Mouse (Mus musculus) telencephalon, adult 2 months (tissue): ENCODE data around the gene Plek.
"Not testable (repeated sequence)": the region's sequence is repeated elsewhere in the genome, so short reads cannot be mapped to it uniquely, and the experiment has no call there.

Source experiments
- DNase-seq: peaks from one replicate; pipeline ENCODE4 v3.0.0-alpha.2; 2011; ENCODE audit warnings: low read depth, low spot score

Plek gene

DNA sequence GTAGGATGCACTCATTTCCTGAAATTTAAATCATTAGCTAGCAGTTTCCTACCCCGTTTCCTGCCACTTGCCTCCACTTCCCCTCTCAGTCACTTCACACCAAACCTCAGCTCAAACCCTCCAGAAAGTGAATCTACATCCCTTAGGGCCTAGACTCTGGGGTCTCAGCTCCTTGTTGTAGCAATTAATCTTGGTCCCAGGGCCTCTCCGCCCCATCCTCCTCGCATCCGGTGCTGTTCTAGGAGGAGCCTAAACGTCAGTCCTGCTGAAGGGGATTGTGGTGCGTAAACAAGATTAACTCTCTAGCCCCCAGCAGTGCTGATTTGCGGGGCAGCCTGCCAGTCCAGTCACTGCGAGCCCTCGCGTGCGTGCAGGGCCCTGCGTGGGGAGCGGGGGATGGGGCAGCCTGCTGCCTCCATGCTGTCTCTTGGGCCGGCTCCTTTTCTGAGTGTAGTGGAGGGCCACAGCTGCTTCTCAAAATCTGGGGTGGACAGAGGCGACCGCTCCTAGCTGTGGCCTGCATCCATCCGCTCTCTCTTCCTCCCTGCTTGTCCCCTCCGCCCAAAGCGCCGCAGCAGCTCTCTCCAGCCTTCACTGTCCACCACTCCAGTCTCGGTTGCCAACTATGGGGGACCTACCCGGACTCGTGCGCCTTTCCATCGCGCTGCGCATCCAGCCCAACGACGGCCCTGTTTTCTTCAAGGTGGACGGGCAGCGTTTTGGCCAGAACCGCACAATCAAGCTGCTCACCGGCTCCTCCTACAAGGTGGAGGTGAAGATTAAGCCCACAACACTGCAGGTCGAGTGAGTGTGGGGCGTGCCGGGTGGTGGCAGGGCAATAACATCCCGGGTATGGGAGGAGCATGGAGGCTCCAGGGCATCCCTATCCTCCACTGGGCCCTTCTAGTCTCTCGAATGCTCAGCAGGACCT, at the start of gene Plek, which contains the start of gene Cnrip1:
Gene Plek, minus strand, starts transcription at position 837 of the 931 bp plus-strand sequence.
Gene Cnrip1, plus strand, starts transcription at position 42 of the 931 bp plus-strand sequence.
- DNase-seq = peak; percentile 84

DNA sequence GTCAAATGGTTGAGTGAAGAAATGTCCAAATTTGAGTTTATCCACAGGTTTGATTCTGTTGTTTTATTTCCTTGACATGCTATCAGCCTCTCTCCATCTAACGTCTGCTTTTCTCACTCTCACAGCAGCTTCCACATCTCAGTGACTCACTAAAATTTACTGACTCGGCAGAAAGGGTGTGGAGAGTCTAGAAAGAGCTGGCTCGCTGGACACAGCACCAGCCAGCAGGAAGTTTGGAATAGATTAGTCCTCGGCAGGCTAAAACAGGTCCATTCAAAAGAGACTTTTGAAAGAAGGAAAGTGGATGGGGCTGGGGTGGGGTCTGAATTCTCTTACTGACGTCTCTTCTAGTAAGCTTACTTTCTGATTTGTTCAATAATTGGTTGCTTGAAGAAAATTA, 33.9 kb upstream of the Plek start:
- no peak for DNase-seq

DNA sequence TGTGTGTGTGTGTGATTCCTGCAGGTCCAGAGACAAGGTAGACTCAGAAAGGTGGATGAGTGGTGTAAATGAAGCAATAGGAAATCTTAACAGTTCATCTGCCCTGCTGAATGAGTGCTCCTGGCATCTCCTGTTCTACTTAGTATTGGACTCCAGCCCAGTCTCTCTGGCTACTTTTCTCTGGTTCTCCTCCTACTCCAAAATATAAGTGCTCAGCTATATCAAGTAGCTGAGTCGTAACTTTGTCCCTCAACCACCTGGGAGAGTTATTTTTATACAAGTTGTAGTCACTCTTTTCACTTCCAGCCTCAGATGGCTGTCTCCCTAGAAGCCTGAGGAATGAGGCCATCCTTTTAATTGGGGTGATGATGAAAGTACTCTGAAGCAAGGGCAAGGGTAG, 31.7 kb upstream of the Plek start:
- DNase-seq = peak; percentile 69

DNA sequence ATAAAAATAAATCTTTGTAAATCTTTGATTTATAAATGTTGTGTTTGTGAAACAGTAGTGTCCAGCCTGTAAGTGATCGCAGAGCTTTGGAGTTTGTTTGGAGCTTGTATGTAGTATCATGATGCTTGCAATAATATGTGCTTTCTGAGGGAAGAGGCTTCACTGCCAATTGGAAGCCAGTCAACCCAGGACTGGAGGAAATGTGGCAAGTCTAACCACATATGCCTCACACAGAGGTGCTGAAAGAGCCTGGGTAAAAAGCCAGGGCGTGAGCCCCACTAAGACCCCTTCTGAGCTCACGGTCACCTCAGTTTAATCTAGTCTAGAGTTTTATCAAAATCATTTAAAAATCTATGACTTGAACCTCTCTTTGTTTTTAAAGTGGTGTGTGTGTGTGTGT, 31.3 kb upstream of the Plek start:
- DNase-seq = no peak

DNA sequence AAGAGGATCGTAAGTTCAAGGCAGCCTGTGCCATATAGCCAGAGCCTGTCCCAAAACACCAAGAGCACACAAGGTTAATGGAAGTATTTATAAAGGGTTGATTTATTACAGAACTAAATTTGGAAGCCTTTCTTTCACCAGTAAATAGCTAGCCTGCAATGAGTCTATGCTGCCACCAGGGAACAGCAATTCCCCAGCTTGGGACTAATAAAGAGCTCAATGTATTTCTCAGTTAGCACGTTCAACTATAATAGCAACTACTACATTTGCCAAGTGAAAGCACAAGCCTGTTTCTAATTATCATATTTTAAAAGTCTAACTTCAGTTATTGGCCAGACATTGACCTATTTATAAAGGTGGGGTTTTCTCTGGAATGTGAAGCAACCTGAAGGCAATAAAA, 30.8 kb upstream of the Plek start:
- peak; percentile 52 for DNase-seq

DNA sequence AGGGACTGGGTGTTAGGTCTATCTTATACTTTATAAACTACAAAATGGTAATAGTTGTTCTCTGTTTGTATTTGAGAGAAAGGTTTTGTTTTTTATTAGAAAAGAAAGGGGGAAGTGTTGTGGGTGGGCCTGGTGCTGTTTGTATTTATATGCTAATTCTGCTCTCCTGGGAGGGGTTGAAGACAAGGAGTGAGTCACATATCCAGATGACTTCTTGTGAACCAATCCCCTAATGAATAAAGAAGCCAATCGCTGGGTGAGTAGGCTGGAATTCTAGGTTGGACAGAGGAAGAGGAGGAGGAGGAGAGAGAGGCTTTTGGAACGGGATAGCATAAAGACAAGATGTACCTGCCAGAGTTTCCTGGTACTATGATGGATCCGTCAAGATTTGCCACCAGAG, 29.9 kb upstream of the Plek start:
- DNase-seq = no peak

DNA sequence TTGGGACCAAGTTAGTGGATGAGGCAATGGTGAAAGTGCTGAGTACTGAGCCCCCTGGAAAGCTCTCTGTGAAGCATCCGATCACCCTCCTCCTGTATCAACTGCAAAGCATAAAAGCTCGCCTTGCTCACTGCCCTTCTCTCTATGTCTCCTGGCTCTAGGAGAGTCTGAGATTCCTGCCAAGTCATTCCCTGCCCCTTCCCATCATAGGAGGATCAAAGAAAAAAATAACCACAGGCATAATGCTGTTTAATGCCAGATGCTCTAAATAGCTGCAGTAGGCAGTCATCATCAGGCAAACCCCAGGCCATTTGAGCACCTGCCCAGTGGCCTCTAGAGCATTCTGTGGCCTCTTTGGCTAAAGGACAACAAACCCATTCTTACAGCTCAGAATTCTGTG, 23.5 kb upstream of the Plek start:
- DNase-seq = no peak

DNA sequence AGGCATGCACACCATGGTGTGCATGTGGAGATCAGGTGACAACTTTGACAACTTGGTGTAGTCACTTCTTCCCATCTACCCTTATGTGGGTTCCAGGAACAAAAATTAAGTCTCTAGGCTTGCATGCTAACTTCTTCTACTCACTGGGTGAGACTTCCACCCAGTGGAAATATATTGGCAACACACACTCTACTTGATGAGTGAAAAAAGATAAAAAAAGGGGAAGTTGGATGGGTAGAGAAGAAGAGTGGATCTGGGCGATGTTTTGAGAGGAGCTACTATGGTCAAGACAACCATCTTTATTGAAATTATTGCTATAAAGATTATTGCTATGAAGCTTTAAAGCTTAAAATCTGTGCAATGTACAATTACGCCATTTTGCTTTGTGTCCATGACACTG, 17.2 kb upstream of the Plek start:
- not testable (repeated sequence) for DNase-seq

DNA sequence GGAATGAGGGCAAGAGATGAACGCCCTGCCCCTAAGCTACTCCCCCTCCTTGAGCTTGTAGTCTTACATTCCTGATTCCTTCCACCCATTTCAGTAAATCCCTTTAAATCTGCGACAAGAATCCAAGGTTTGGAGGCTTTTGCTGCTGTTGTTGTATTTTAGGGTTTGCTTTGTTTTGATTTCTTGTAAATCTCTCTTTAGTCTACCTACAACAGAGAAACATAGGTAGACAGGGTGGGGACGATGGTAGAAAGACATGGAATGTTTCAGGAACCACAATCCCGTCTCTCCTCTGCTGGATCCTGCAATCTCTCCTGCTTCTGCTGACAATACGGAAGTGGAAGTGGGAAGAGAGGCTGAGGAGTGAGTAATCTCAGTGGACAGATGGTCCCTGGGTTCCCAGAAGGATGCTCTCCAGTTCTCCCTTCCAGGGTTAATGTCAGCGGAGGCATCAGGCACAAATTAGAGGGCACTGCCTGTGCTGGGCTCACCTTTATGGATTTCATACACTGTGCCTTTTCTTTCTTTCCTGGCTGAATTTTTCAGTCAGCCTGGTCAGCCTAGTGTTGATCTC, 382 bp upstream of the Plek start:
- peak; percentile 35 for DNase-seq

DNA sequence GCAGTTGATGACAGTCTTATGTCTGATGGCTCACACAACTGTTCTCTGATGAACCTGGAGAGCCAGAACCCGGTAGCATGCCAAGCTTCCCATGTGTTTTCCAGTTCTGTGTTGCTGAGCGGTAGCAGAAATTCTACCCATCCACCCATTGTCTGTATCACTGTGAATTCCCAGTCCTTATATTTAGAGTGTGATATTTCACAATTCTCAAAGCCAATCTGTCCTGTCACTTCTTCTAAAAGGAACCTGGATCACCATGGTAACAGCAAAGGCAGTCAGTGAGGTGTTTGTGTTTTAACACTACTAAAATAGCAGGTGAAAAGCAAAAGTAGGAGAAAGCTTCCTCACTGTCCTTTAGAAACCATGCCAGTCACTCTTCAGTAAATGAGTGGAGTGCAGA, 6.4 kb downstream of the Plek start:
- DNase-seq = peak; percentile 92

DNA sequence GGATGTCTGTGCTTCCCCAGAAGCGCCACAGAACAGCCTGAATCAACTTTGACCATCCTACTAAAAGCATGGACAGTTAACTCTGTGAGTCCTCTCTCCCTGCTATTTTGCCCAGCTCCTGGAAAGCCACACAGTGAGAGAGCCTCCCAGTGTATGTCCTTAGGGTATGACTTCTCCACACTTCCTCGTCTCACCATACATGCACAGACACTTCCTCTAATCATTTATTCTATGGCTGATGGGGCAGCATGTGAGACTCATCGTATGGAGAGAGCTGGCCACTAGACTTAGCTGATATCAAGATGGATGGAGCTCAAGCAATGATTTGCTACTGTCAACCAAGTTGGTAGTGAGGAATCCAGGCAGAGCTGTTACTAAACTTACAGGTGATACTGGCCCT, 28.2 kb downstream of the Plek start:
- DNase-seq = no peak

DNA sequence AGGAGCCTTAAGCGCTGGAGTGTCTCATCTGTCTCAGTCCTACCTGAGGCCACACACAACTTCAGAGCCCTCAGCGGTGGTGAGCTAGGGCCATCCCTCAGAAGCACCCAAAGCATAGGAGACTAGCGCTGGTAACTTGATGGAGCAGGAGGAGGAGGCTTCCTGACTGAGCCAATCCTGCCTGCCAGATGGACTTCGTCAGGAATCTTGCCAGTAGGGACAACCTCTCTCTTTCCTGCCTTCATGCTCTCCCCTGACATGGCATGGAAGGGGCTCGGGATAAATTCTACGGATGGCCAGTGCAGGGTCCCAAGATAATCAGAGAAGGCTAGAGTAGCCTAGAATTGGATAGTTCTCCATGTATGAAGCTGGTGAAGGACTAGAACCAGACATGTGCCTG, 29.0 kb downstream of the Plek start:
- no peak for DNase-seq

DNA sequence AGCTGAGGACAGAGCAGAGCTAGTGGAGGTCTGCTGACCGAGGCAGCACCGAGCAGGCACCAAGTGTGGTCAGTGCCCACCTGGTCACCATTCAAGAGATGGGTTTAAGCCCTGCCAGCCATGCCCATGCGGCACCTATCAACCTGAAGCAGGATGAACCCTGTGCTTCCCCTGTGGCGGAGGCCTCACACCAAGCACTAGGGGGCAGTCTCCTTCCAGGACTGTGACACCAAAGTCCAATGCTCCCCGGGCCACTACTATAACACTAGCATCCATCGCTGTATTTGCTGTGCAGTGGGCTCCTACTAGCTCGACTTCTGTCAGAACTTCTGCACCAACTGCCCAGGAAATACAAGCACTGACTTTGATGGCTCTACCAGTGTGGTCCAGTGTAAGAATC, 32.9 kb downstream of the Plek start:
- DNase-seq = no peak

DNA sequence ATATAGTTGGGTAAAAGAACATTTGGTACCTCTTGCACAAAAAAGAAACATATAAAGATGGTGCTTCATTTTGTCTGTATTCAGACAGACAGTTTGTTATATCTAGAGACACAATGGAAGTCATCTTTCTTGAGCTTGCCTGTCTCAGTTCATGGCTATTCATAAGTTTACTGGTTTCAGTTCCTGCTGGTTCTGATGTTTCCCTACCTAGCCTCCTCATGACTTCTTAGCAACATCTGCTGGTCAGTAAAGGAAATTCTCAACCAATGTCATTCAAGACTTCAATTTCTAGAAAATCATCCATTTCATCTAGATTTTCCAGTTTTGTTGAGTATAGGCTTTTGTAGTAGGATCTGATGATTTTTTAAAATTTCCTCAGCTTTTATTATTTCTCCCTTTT, 39.2 kb downstream of the Plek start:
- DNase-seq = no peak

DNA sequence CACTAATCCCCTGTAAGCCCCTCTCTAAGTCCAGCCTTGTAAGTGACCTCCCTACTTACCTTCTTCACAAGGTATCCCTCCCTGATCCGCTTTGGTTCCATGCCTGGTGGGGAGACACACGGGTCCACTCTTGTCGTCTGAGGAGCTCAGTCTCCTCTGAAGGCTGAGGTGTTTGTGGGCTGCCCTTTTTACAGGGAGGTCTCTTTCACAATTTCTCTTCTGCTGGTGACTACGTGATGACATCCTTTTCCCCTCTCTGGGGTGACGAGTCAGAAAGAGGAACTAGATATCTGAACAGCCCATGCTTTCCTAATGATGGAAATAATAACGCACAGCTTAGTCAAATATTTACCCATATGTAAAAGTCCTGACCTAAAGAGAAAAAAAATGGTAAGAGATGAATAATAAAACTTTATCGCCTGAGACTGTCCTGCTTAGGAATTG, 43.7 kb downstream of the Plek start:
- no peak for DNase-seq

DNA sequence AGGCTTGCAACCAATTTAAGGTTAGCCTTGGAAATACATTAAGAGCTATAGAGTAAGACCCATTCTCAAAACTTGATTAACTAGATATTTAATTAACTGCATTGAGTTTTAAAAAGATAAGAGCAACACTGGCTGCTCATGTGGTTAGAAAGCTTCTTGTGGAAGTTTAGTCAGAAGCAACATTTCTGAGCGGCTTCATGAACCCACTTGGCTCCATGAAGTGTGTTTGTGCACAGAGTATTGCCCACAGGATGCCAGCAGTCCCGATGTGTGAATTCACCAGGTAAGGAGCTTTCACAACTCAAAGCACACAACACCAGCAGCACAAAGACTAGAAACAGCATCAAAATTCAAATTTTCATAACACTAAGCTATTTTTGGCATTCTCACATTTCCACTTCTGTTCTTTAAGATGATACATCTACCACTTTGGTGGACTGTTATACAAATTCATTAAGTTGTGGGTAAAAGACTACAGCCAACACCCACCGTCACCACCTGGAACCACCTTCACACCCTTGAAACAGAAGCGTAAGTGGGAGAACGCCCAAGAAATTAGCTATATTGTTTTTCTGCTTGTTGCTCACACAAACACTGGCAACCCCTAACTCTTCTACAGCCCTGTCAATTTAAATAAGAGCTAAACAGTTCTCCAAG, 44.5 kb downstream of the Plek start:
- peak; percentile 46 for DNase-seq

DNA sequence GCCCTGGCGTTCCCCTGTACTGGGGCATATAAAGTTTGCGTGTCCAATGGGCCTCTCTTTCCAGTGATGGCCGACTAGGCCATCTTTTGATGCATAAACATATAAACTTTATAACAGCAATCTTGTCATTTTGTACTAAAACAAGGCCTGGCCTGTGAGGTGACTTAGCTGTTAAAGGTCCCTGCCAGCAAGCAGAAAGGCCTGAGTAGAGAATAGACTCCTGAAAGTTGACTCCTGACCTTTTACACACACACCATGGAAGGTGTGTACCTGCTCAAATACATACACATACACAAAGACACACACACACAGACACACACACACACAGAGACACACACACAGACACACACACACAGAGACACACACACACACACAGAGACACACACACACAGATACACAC, 45.7 kb downstream of the Plek start:
- not testable (repeated sequence) for DNase-seq

DNA sequence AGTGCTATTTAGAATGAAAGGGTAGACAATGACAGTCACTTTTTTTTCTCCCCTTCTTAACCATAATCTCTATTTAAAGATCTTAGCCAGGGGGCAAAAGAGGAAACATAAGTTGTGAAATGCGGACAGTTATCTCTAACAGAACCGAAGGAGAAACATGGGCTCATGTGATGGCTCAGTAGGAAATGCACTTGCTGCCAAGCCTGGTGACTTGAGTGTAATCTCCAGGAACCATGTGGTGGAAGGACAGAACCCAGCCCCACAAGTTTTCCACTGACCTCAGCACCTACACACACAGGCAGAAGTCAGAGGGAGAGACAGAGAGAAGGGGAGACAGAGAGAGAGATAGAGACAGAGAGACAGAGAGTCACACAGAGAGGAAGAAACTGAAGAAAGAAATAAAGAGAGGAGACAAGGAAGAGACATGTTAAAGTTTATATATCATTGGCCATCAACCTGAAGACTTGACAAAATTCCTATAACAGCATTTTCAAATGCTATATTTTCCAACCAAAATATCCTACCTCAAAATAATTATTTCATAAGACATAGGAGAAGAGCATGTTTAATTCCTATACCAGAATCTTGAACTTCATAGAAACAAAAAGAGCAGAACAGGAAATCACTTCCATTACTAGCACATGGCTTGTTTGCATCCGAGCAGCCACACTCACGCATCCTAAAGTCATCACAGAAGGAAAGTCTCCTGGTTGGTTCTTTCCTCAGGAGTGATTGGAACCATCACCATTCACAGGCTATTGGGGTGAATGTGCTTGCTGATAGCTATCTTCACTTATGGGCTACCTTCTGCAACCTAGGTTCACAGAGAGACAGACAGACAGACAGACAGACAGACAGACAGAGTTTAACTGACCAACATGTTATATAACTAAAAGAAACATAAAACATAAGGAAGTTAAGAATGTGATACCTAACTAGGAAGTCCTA, 47.0 kb downstream of the Plek start:
- DNase-seq = peak; percentile 52

DNA sequence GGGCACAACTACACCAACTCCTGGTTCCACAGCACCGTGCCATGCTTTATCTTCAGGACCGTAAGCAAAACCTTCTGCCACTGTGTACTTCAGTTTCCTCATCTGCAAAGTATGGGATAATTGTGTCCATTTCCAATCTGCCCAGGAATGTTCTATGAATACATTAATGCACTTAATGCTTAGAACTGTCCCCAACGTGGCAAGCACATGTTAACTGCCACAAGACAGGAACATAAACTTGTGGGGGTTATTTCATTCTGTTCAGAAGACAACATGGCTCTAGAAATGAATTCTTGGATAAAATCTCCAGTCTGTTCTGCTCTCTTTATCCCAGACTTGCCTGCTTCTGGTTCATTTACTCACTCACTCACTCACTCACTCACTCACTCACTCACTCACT, 48.4 kb downstream of the Plek start:
- DNase-seq = no peak

DNA sequence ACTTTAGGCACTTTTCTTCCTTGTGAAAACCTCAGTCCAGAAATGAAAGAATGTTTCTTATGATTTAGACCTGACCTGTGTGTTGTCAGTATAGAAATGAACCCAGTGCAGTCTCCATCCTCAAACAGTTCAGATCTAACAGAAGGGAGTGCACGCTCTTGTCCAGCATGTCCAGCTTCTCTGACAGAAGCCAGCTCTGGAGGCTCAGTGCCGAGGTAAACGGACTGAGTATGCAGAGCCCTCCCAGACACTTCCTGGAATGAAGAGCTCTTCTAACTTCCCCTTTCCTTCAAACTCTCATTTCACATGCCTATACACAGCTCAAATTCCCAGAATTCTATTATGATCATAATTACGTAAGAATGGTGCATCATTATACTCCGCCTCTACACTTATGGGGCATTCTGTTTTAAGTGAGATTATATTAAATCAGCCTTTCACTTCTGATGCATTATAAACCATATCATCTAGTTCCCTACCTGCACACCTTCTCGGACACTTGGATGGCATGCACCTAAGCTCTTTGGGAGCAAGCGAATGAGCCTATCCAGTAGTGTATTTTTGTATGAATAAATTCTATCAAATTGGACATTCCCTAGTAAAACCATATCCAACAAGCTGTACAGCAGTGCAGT, 49.3 kb downstream of the Plek start:
- DNase-seq = no peak
